Mouse (Mus musculus): ENCODE measurements around the gene Rpl38.
A peak's percentile ranks its signal among the peaks of the same experiment; 100 is the strongest.

- no peak for TF ChIP-seq EP300 (IDR thresholded peaks at IDR 0.05; ENCODE audit: low read depth)
- peak; percentile 97 for TF ChIP-seq CTCF (IDR thresholded peaks at IDR 0.05; ENCODE audit: low read depth)
These were observed 32.0 kb upstream of the Rpl38 start for GRCm38 (mm10) chr11:114636292-114636691.

Data from heart, postnatal 0 days (tissue).